Mouse (Mus musculus): ENCODE results near the gene Cmtm5. TPM values are rescaled to one million over a fixed set of nuclear protein-coding genes. Genes with fewer than 3 reads are reported as not detected.
"Not testable (repeated sequence)": the region's sequence is repeated elsewhere in the genome, so short reads cannot be mapped to it uniquely, and the experiment has no call there.

The Cmtm5 gene
- polyA plus RNA-seq, 1 experiment from 2014 or later: 2.1 TPM

DNA sequence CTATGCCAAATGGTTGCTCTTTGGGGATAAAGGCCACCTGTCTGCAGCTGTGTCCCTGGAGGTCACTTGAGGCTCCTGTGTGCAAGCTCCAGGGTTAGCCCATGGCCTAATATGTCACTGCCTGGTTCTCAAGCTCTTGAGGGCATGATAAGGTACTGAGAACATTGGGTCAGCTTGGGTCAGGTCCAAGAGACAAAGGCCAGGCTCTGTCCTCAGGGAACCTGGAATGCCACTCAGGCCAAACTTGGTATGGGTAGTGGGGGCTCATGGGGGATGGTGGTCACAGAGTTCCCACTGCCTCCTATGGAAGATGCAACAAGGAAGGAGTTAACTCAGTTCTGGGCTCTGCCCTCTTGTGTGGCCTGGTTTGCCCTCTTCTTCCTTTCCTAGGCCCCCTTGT lies 32.3 kb downstream of the Cmtm5 start:
- DNase-seq (ENCODE audit: low spot score): no peak
- Histone ChIP-seq H3K9ac (ENCODE audit: low read depth, low read length) (no peak overlapping the region), H3K9me3 (replicated peaks; ENCODE audit: low read length) (no peaks in the 10 kb centered on the region), H3K27ac (no peak overlapping the region), H3K27me3 (ENCODE audit: insufficient read depth, low read length) (no peaks in the 10 kb centered on the region), H3K4me2 (ENCODE audit: low read length) (no peak overlapping the region), H3K4me1 (replicated peaks; ENCODE audit: insufficient read depth, low read length) (no peaks in the 10 kb centered on the region), H3K36me3 (ENCODE audit: insufficient read depth, low read length) (no peaks in the 10 kb centered on the region), H3K4me3 (replicated peaks; ENCODE audit: low read depth, low read length) (no peak overlapping the region)
- TF ChIP-seq CTCF (IDR thresholded peaks at IDR 0.05; ENCODE audit: low read depth): no peak
- no peak for ATAC-seq (replicated peaks; ENCODE audit: low FRiP score, low read depth)

DNA sequence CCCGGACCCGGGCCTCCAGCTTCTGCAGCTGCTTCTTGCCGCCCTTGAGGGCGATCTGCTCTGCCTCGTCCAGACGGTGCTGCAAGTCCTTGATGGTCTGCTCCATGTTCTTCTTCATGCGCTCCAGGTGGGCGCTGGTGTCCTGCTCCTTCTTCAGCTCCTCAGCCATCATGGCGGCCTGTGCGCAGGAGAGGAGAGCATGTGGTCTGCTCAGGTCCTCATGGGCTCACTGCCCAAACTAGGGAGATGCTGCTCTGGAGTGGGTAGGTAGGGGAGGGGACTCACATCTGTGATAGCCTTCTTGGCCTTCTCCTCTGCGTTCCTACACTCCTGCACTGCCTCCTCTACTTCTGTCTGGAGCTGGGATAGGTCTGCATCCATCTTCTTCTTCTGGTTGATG lies 36.7 kb downstream of the Cmtm5 start:
- H3K4me3 ChIP-seq (replicated peaks; ENCODE audit: low read depth, low read length); H3K27me3 ChIP-seq (ENCODE audit: insufficient read depth, low read length); H3K27ac ChIP-seq; H3K9me3 ChIP-seq (replicated peaks; ENCODE audit: low read length); H3K4me1 ChIP-seq (replicated peaks; ENCODE audit: insufficient read depth, low read length); DNase-seq (ENCODE audit: low spot score); H3K9ac ChIP-seq (ENCODE audit: low read depth, low read length); H3K4me2 ChIP-seq (ENCODE audit: low read length); ATAC-seq (replicated peaks; ENCODE audit: low FRiP score, low read depth); H3K36me3 ChIP-seq (ENCODE audit: insufficient read depth, low read length): not testable (repeated sequence)
- 94% methylated on average over 8 of the region's 11 CpGs for WGBS

DNA sequence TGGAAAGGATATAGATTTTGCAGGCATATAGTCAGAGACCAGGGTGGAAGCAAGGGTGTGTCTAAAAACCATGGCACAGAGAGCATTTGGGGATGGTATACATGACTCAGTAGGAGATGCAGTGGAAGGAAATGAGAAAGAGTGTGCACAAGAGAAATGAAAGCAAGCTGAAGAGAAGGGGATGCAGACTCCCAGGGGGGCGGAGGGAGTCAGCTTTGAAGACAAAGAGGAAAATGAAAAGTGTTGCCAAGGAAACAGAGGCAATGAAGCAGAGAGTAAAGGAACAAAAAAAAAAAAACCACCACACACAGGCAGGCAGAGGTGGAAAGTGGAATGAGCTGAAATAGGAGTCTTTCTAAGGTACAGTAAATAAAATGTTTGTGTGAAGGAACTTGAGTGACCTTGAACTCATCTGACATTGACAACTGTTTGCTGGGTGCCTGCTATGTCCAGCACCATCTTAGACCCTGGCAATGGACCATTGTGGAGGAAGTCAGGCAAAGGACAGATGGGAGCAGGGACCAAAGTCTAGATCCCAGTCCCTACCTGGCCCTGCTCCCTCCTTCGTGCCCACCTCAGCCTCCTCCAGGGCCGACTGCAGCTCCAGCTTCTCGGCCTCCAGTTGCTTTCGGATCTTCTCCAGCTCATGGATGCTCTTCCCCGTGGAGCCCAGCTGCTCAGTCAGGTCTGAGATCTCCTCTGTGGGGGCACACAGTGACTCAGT lies 38.2 kb downstream of the Cmtm5 start:
- WGBS: 73% methylated on average over 6 of the region's 6 CpGs
- Histone ChIP-seq H3K4me1 (replicated peaks; ENCODE audit: insufficient read depth, low read length) (no peaks in the 10 kb centered on the region), H3K36me3 (ENCODE audit: insufficient read depth, low read length) (no peaks in the 10 kb centered on the region), H3K9me3 (replicated peaks; ENCODE audit: low read length) (no peaks in the 10 kb centered on the region), H3K27ac (no peak overlapping the region), H3K4me2 (ENCODE audit: low read length) (no peak overlapping the region), H3K4me3 (replicated peaks; ENCODE audit: low read depth, low read length) (no peak overlapping the region), H3K27me3 (ENCODE audit: insufficient read depth, low read length) (no peaks in the 10 kb centered on the region), H3K9ac (ENCODE audit: low read depth, low read length) (no peak overlapping the region)
- no peak for TF ChIP-seq CTCF (IDR thresholded peaks at IDR 0.05; ENCODE audit: low read depth)
- no peak for ATAC-seq (replicated peaks; ENCODE audit: low FRiP score, low read depth)
- DNase-seq (ENCODE audit: low spot score): no peak

DNA sequence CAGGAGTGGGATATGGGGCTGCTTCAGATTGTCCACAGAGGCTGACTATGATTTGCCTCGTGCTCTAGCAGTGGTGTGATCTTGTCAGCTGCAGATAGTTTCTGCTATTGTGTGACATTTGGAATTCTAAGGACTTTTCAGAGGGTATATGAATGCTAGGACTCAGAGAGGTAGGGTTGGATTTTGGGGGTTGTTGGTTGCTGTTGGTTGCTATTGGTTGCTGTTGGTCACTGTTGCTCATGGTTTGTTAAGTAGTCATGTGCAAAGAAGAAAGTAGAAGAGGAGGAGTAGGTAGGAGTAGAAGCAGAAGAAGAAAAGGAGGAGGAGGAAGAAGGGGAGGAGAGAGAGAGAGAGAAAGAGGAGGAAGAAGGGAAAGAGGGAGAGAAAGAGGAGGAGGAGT lies 40.6 kb downstream of the Cmtm5 start, which contains the start of gene Gm17428:
TSS of gene Gm17428 (plus strand) at position 301 of the 400 bp plus-strand sequence.
- no peaks in the 10 kb centered on the region for H3K27me3 ChIP-seq (ENCODE audit: insufficient read depth, low read length)
- no peaks in the 10 kb centered on the region for H3K9me3 ChIP-seq (replicated peaks; ENCODE audit: low read length)
- no peak within 1 kb of the TSS for H3K27ac ChIP-seq
- no peak for TF ChIP-seq CTCF (IDR thresholded peaks at IDR 0.05; ENCODE audit: low read depth)
- 79% methylated on average over 1 of the region's 1 CpGs for WGBS
- H3K4me2 ChIP-seq (ENCODE audit: low read length): no peak within 1 kb of the TSS
- no peak within 1 kb of the TSS for H3K9ac ChIP-seq (ENCODE audit: low read depth, low read length)
- DNase-seq (ENCODE audit: low spot score) (no peak), ATAC-seq (replicated peaks; ENCODE audit: low FRiP score, low read depth) (no peak)
- H3K36me3 ChIP-seq (ENCODE audit: insufficient read depth, low read length): no peaks in the 10 kb centered on the region
- H3K4me1 ChIP-seq (replicated peaks; ENCODE audit: insufficient read depth, low read length): no peaks in the 10 kb centered on the region
- no peak within 1 kb of the TSS for H3K4me3 ChIP-seq (replicated peaks; ENCODE audit: low read depth, low read length)

DNA sequence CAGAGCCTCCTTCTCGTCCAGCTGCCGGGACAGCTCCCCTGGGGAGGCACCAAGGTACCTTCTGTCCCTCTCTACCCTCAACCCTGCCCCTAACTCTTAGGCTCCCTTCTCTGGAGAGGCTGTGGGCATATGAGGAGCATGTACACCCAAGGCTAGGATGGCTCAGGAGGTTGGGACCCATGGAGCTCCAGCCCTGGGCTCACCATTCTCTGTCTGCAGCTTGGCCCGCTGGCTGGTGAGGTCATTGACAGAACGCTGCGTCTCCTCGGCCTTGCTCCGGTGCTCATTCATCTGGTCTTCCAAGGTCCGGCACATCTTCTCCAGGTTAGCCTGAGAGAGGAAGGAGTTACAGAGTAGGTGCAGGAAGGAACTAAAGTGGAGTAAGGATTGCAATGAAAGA lies 42.6 kb downstream of the Cmtm5 start:
- no peaks in the 10 kb centered on the region for H3K9me3 ChIP-seq (replicated peaks; ENCODE audit: low read length)
- H3K9ac ChIP-seq (ENCODE audit: low read depth, low read length): no peak overlapping the region
- ATAC-seq (replicated peaks; ENCODE audit: low FRiP score, low read depth): no peak
- 70% methylated on average over 8 of the region's 8 CpGs for WGBS
- no peak for DNase-seq (ENCODE audit: low spot score)
- H3K4me1 ChIP-seq (replicated peaks; ENCODE audit: insufficient read depth, low read length): no peaks in the 10 kb centered on the region
- no peaks in the 10 kb centered on the region for H3K36me3 ChIP-seq (ENCODE audit: insufficient read depth, low read length)
- no peak overlapping the region for H3K4me3 ChIP-seq (replicated peaks; ENCODE audit: low read depth, low read length)
- no peak for TF ChIP-seq CTCF (IDR thresholded peaks at IDR 0.05; ENCODE audit: low read depth)
- no peak overlapping the region for H3K27ac ChIP-seq
- H3K4me2 ChIP-seq (ENCODE audit: low read length): no peak overlapping the region
- no peaks in the 10 kb centered on the region for H3K27me3 ChIP-seq (ENCODE audit: insufficient read depth, low read length)

DNA sequence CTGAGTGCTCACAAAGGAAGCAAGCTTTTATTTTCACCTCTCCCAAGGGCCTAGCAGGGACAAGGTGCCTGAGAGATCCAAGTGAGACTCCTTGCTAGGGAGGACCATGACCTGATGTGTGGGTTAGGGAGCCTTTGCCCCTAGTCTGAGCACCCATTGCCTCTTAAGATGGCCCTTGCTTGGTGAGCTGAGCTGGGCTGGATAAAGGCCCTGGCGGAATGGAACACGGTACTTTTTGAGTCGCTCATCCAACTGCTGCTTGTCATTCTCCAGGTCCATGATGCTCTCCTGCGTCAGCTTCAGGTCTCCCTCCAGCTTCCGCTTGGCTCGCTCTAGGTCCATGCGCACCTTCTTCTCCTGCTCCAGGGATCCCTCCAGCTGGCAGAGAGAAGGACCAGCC lies 45.9 kb downstream of the Cmtm5 start:
- Histone ChIP-seq H3K4me1 (replicated peaks; ENCODE audit: insufficient read depth, low read length) (no peaks in the 10 kb centered on the region), H3K27me3 (ENCODE audit: insufficient read depth, low read length) (no peaks in the 10 kb centered on the region), H3K9ac (ENCODE audit: low read depth, low read length) (no peak overlapping the region), H3K36me3 (ENCODE audit: insufficient read depth, low read length) (no peaks in the 10 kb centered on the region), H3K9me3 (replicated peaks; ENCODE audit: low read length) (no peaks in the 10 kb centered on the region), H3K4me2 (ENCODE audit: low read length) (no peak overlapping the region), H3K4me3 (replicated peaks; ENCODE audit: low read depth, low read length) (no peak overlapping the region), H3K27ac (no peak overlapping the region)
- 96% methylated on average over 7 of the region's 7 CpGs for WGBS
- ATAC-seq (replicated peaks; ENCODE audit: low FRiP score, low read depth): no peak
- DNase-seq (ENCODE audit: low spot score): no peak
- no peak for TF ChIP-seq CTCF (IDR thresholded peaks at IDR 0.05; ENCODE audit: low read depth)

DNA sequence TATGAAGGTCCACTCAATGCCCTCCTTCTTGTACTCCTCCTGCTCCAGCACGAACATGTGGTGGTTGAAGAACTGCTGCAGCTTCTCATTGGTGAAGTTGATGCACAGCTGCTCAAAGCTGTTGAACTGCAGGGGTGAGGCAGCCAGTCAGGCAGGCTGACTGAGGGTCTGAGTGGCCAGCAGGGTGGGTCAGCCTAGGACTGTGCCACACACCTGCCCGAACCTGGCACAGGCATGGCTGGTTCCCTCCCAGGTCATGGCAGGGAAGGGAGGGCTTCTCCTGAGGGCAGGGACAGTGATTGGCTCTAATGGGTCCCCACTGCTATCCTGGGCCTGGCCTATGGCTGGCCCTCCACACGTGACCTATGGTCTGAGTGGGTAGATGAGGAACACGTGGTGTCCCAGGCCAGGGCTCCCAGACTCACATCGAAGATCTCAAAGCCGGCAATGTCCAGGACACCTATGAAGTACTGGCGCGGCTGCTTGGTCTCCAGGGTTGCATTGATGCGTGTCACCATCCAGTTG lies 52.4 kb downstream of the Cmtm5 start:
- ATAC-seq (replicated peaks; ENCODE audit: low FRiP score, low read depth); H3K4me1 ChIP-seq (replicated peaks; ENCODE audit: insufficient read depth, low read length): not testable (repeated sequence)
- 85% methylated on average over 9 of the region's 9 CpGs for WGBS

More for the DNA sequence above, 52.4 kb downstream of the Cmtm5 start:
- H3K27me3 ChIP-seq (ENCODE audit: insufficient read depth, low read length); H3K4me3 ChIP-seq (replicated peaks; ENCODE audit: low read depth, low read length); H3K9me3 ChIP-seq (replicated peaks; ENCODE audit: low read length); H3K27ac ChIP-seq; DNase-seq (ENCODE audit: low spot score); H3K36me3 ChIP-seq (ENCODE audit: insufficient read depth, low read length); H3K4me2 ChIP-seq (ENCODE audit: low read length); H3K9ac ChIP-seq (ENCODE audit: low read depth, low read length): not testable (repeated sequence)

MicroRNAs within 50 kb of the gene (microRNA counts, 519-probe panel; counts per million panel counts)
- microRNA mmu-miR-208a (330 counts per million, percentile 68 among the panel's probes with 10 or more counts), microRNA mmu-miR-208b (330 counts per million, percentile 68 among the panel's probes with 10 or more counts)

Small RNAs within 50 kb of the gene (microRNA-seq; reads per million reads assigned to microRNA genes)
- gene Mir208a (0.60 reads per million), gene Mir208b (1.6 reads per million)

Other genes with a start within 250 kb of the Cmtm5 start
- gene Acin1, start 249.3 kb upstream of the Cmtm5 start, polyA plus RNA-seq (2015; fragmentation: Nextera tagmentation; extraction: Ambion mirVana): 86.7 and 90.1 TPM in 2 replicates
- 0.07 TPM in 1 of 2 replicates, not detected in the other for gene Gm29776, start 237.4 kb upstream of the Cmtm5 start, polyA plus RNA-seq (2015; fragmentation: Nextera tagmentation; extraction: Ambion mirVana)
- gene Cebpe, start 224.1 kb upstream of the Cmtm5 start, polyA plus RNA-seq (2015; fragmentation: Nextera tagmentation; extraction: Ambion mirVana): not detected in 2 replicates
- gene Slc7a8, start 154.3 kb upstream of the Cmtm5 start, polyA plus RNA-seq (2015; fragmentation: Nextera tagmentation; extraction: Ambion mirVana): 25.4 and 25.7 TPM in 2 replicates
- gene Rnf212b, start 122.1 kb upstream of the Cmtm5 start, polyA plus RNA-seq (2015; fragmentation: Nextera tagmentation; extraction: Ambion mirVana): 0.80 and 1.2 TPM in 2 replicates
- gene Homez, start 65.3 kb upstream of the Cmtm5 start, polyA plus RNA-seq (2015; fragmentation: Nextera tagmentation; extraction: Ambion mirVana): 18.7 and 19.9 TPM in 2 replicates
- gene Ppp1r3e, start 58.7 kb upstream of the Cmtm5 start, polyA plus RNA-seq (2015; fragmentation: Nextera tagmentation; extraction: Ambion mirVana): 3.1 and 4.2 TPM in 2 replicates
- 5.3 and 5.6 TPM in 2 replicates for gene Bcl2l2, start 52.9 kb upstream of the Cmtm5 start, polyA plus RNA-seq (2015; fragmentation: Nextera tagmentation; extraction: Ambion mirVana)
- gene Gm20521, start 52.8 kb upstream of the Cmtm5 start, polyA plus RNA-seq (2015; fragmentation: Nextera tagmentation; extraction: Ambion mirVana): 1.7 and 2.5 TPM in 2 replicates
- gene Pabpn1, start 43.8 kb upstream of the Cmtm5 start, polyA plus RNA-seq (2015; fragmentation: Nextera tagmentation; extraction: Ambion mirVana): 113 and 123 TPM in 2 replicates
- gene Slc22a17, start 23.1 kb upstream of the Cmtm5 start, polyA plus RNA-seq (2015; fragmentation: Nextera tagmentation; extraction: Ambion mirVana): 39.9 and 48.1 TPM in 2 replicates
- 15.0 and 16.0 TPM in 2 replicates for gene Efs, start 10.1 kb upstream of the Cmtm5 start, polyA plus RNA-seq (2015; fragmentation: Nextera tagmentation; extraction: Ambion mirVana)
- gene Il25, start 3.6 kb upstream of the Cmtm5 start, polyA plus RNA-seq (2015; fragmentation: Nextera tagmentation; extraction: Ambion mirVana): 0.11 TPM in 1 of 2 replicates, not detected in the other
- 0.34 and 0.62 TPM in 2 replicates for gene Myh6, start 30.7 kb downstream of the Cmtm5 start, polyA plus RNA-seq (2015; fragmentation: Nextera tagmentation; extraction: Ambion mirVana)
- gene Gm17428, start 40.7 kb downstream of the Cmtm5 start, polyA plus RNA-seq (2015; fragmentation: Nextera tagmentation; extraction: Ambion mirVana): not detected in 2 replicates
- 0.16 and 0.88 TPM in 2 replicates for gene Myh7, start 58.4 kb downstream of the Cmtm5 start, polyA plus RNA-seq (2015; fragmentation: Nextera tagmentation; extraction: Ambion mirVana)
- gene Ngdn, start 79.2 kb downstream of the Cmtm5 start, polyA plus RNA-seq (2015; fragmentation: Nextera tagmentation; extraction: Ambion mirVana): 68.9 and 75.7 TPM in 2 replicates
- 2.0 and 2.4 TPM in 2 replicates for gene Zfhx2, start 156.1 kb downstream of the Cmtm5 start, polyA plus RNA-seq (2015; fragmentation: Nextera tagmentation; extraction: Ambion mirVana)
- 20.8 and 21.6 TPM in 2 replicates for gene Thtpa, start 158.5 kb downstream of the Cmtm5 start, polyA plus RNA-seq (2015; fragmentation: Nextera tagmentation; extraction: Ambion mirVana)
- gene Ap1g2, start 170.3 kb downstream of the Cmtm5 start, polyA plus RNA-seq (2015; fragmentation: Nextera tagmentation; extraction: Ambion mirVana): 15.8 and 16.8 TPM in 2 replicates
- gene Jph4, start 180.7 kb downstream of the Cmtm5 start, polyA plus RNA-seq (2015; fragmentation: Nextera tagmentation; extraction: Ambion mirVana): 0.30 and 0.34 TPM in 2 replicates

All from kidney, postnatal 0 days (tissue).